Mouse (Mus musculus) MEL (cell line): ENCODE data around the gene Ier3. TPM values are rescaled to one million over a fixed set of nuclear protein-coding genes. Genes with fewer than 3 reads are reported as not detected.

Experiments used
- DNase-seq: peaks from one replicate; pipeline ENCODE4 v3.0.0; 2011; ENCODE audit warnings: low read depth, low spot score
- H3K27ac ChIP-seq: 2 replicates; pipeline ENCODE4 v1.5.1; 2012; ENCODE audit warnings: low read depth, mild to moderate bottlenecking, control low read depth, low read length, moderate library complexity; ENCODE audit not compliant: control insufficient read depth
- H3K27me3 ChIP-seq, 2 experiments: fragments of 150-350 bp in 1 of 2; sonication (generic) in 1 of 2; 2 replicates each; pipeline ENCODE4 v1.6.1; 2012; ENCODE audit warnings: low read length in 2 of 2, mild to moderate bottlenecking in 2 of 2, improper control_type of control experiment in 1 of 2, moderate library complexity in 1 of 2; ENCODE audit not compliant: insufficient read depth in 2 of 2, control insufficient read depth in 1 of 2
- H3K36me3 ChIP-seq, 2 experiments: 2 replicates each; pipeline ENCODE4 v1.6.1; 2012 to 2014; ENCODE audit warnings: low read length in 2 of 2, improper control_type of control experiment in 1 of 2, inconsistent platforms in 1 of 2, mild to moderate bottlenecking in 1 of 2; ENCODE audit not compliant: insufficient read depth in 2 of 2, control insufficient read depth in 1 of 2
- H3K4me1 ChIP-seq, 2 experiments: fragments of 150-350 bp in 1 of 2; sonication (generic) in 1 of 2; 2 replicates each; pipeline ENCODE4 v1.6.1; 2012; ENCODE audit warnings: low read length in 2 of 2, improper control_type of control experiment in 1 of 2, mild to moderate bottlenecking in 1 of 2; ENCODE audit not compliant: insufficient read depth in 2 of 2, control insufficient read depth in 1 of 2
- H3K4me3 ChIP-seq, 2 experiments: fragments of 150-350 bp in 1 of 2; sonication (generic) in 1 of 2; 2 replicates each; pipeline ENCODE4 v1.5.1; 2012; ENCODE audit warnings: low read depth in 2 of 2, low read length in 2 of 2, mild to moderate bottlenecking in 2 of 2, moderate library complexity in 2 of 2, control low read depth in 1 of 2, improper control_type of control experiment in 1 of 2; ENCODE audit not compliant: control insufficient read depth in 1 of 2, insufficient read depth in 1 of 2
- H3K79me2 ChIP-seq: 2 replicates; pipeline ENCODE4 v1.6.1; 2012; ENCODE audit warnings: mild to moderate bottlenecking, low read length, moderate library complexity; ENCODE audit not compliant: control insufficient read depth, poor library complexity, insufficient read depth
- H3K9ac ChIP-seq: 2 replicates; pipeline ENCODE4 v1.6.1; 2012; ENCODE audit warnings: low read depth, mild to moderate bottlenecking, control low read depth, low read length, moderate library complexity; ENCODE audit not compliant: control insufficient read depth, poor library complexity, severe bottlenecking
- H3K9me3 ChIP-seq: fragments of 150-350 bp; sonication (generic); replicated peaks from 2 replicates; pipeline ENCODE4 v1.6.1; 2012; ENCODE audit warnings: mild to moderate bottlenecking, low read length, improper control_type of control experiment, moderate library complexity; ENCODE audit not compliant: insufficient read depth
- CHD1 ChIP-seq: IDR thresholded peaks from 2 replicates; pipeline ENCODE4 v1.6.1; 2012; ENCODE audit warnings: low read depth, mild to moderate bottlenecking, inconsistent platforms, low read length, improper control_type of control experiment
- CTCF ChIP-seq, 3 experiments: IDR thresholded peaks in 2 of 3; conservative IDR thresholded peaks in 1 of 3; 2 replicates each; pipeline ENCODE4 v1.5.1; 2011 to 2012; ENCODE audit warnings: low read length in 3 of 3, low read depth in 2 of 3, mild to moderate bottlenecking in 2 of 3, improper control_type of control experiment in 1 of 3, inconsistent platforms in 1 of 3, mixed read lengths in 1 of 3, moderate library complexity in 1 of 3; ENCODE audit not compliant: control insufficient read depth in 1 of 3, insufficient read depth in 1 of 3, poor library complexity in 1 of 3, severe bottlenecking in 1 of 3
- E2F4 ChIP-seq: IDR thresholded peaks from 2 replicates; pipeline ENCODE4 v1.6.1; 2011; ENCODE audit warnings: low read depth, low read length, improper control_type of control experiment, borderline replicate concordance
- ELF1 ChIP-seq: IDR thresholded peaks from 2 replicates; pipeline ENCODE4 v1.6.1; 2014; ENCODE audit warnings: low read depth, mild to moderate bottlenecking, inconsistent platforms, low read length, improper control_type of control experiment, moderate library complexity
- EP300 ChIP-seq, 2 experiments: IDR thresholded peaks; 2 replicates each; pipeline ENCODE4 v1.6.1; 2011; ENCODE audit warnings: improper control_type of control experiment in 2 of 2, low read length in 2 of 2, low read depth in 1 of 2, mild to moderate bottlenecking in 1 of 2
- GABPA ChIP-seq: IDR thresholded peaks from 2 replicates; pipeline ENCODE4 v1.6.1; 2012; ENCODE audit warnings: low read depth, mild to moderate bottlenecking, inconsistent platforms, low read length, improper control_type of control experiment, moderate library complexity
- GATA1 ChIP-seq: IDR thresholded peaks from 2 replicates; pipeline ENCODE4 v1.6.1; 2011; ENCODE audit warnings: low read depth, low read length, improper control_type of control experiment
- HCFC1 ChIP-seq: IDR thresholded peaks from 2 replicates; pipeline ENCODE4 v1.6.1; 2012; ENCODE audit warnings: low read depth, mild to moderate bottlenecking, inconsistent platforms, low read length, improper control_type of control experiment, moderate library complexity
- JUND ChIP-seq: IDR thresholded peaks from 2 replicates; pipeline ENCODE4 v1.6.1; 2011; ENCODE audit warnings: low read depth, mild to moderate bottlenecking, improper control_type of control experiment, low read length
- KAT2A ChIP-seq: conservative IDR thresholded peaks from 2 replicates; pipeline ENCODE4 v1.6.1; 2012; ENCODE audit warnings: low read depth, low read length, improper control_type of control experiment, inconsistent platforms
- MAFK ChIP-seq: IDR thresholded peaks from 2 replicates; pipeline ENCODE4 v1.6.1; 2011; ENCODE audit warnings: low read depth, mild to moderate bottlenecking, low read length, improper control_type of control experiment, borderline replicate concordance
- MAX ChIP-seq: IDR thresholded peaks from 2 replicates; pipeline ENCODE4 v1.6.1; 2011; ENCODE audit warnings: low read length, improper control_type of control experiment
- MAZ ChIP-seq: IDR thresholded peaks from 2 replicates; pipeline ENCODE4 v1.6.1; 2012; ENCODE audit warnings: low read depth, mild to moderate bottlenecking, inconsistent platforms, low read length, improper control_type of control experiment
- MEF2A ChIP-seq: IDR thresholded peaks from 2 replicates; pipeline ENCODE4 v1.6.1; 2014; ENCODE audit warnings: low read depth, mild to moderate bottlenecking, inconsistent platforms, low read length, improper control_type of control experiment; ENCODE audit not compliant: poor library complexity, insufficient replicate concordance, severe bottlenecking; ENCODE audit errors: extremely low read depth
- MXI1 ChIP-seq: IDR thresholded peaks from 2 replicates; pipeline ENCODE4 v1.6.1; 2011; ENCODE audit warnings: mild to moderate bottlenecking, low read depth, low read length, improper control_type of control experiment
- MYB ChIP-seq: IDR thresholded peaks from 2 replicates; pipeline ENCODE4 v1.6.1; 2011; ENCODE audit warnings: mild to moderate bottlenecking, low read depth, low read length, improper control_type of control experiment
- MYC ChIP-seq: IDR thresholded peaks from 2 replicates; pipeline ENCODE4 v1.6.1; 2011; ENCODE audit warnings: low read depth, mild to moderate bottlenecking, low read length, improper control_type of control experiment, moderate library complexity
- NELFE ChIP-seq: IDR thresholded peaks from 2 replicates; pipeline ENCODE4 v1.6.1; 2011; ENCODE audit warnings: low read depth, low read length, improper control_type of control experiment
- NRF1 ChIP-seq: IDR thresholded peaks from 2 replicates; pipeline ENCODE4 v1.6.1; 2014; ENCODE audit warnings: low read depth, mild to moderate bottlenecking, inconsistent platforms, low read length, improper control_type of control experiment, moderate library complexity; ENCODE audit not compliant: poor library complexity, insufficient read depth, severe bottlenecking
- POLR2AphosphoS2 ChIP-seq: IDR thresholded peaks from 2 replicates; pipeline ENCODE4 v1.6.1; 2011; ENCODE audit warnings: low read length, improper control_type of control experiment
- POLR2AphosphoS5 ChIP-seq: IDR thresholded peaks from 2 replicates; pipeline ENCODE4 v1.6.1; 2012; ENCODE audit warnings: low read depth, borderline replicate concordance, mild to moderate bottlenecking, inconsistent platforms, low read length, moderate library complexity, mixed read lengths
- RAD21 ChIP-seq: IDR thresholded peaks from 2 replicates; pipeline ENCODE4 v1.6.1; 2011; ENCODE audit warnings: mild to moderate bottlenecking, low read depth, low read length, improper control_type of control experiment
- RCOR1 ChIP-seq: IDR thresholded peaks from 2 replicates; pipeline ENCODE4 v1.6.1; 2012; ENCODE audit warnings: low read depth, mild to moderate bottlenecking, inconsistent platforms, low read length, improper control_type of control experiment
- SIN3A ChIP-seq: IDR thresholded peaks from 2 replicates; pipeline ENCODE4 v1.6.1; 2012; ENCODE audit warnings: low read length, improper control_type of control experiment, inconsistent platforms
- SMC3 ChIP-seq: IDR thresholded peaks from 2 replicates; pipeline ENCODE4 v1.6.1; 2011; ENCODE audit warnings: low read depth, low read length, improper control_type of control experiment
- TBP ChIP-seq: IDR thresholded peaks from 2 replicates; pipeline ENCODE4 v1.8.0; 2011; ENCODE audit warnings: low read depth, low read length, improper control_type of control experiment
- TCF12 ChIP-seq: IDR thresholded peaks from 2 replicates; pipeline ENCODE4 v1.6.1; 2014; ENCODE audit warnings: low read depth, mild to moderate bottlenecking, inconsistent platforms, low read length, improper control_type of control experiment, moderate library complexity
- USF1 ChIP-seq: IDR thresholded peaks from 2 replicates; pipeline ENCODE4 v1.6.1; 2014; ENCODE audit warnings: low read depth, mild to moderate bottlenecking, inconsistent platforms, low read length, improper control_type of control experiment, moderate library complexity
- USF2 ChIP-seq, 2 experiments: IDR thresholded peaks; 2 replicates each; pipeline ENCODE4 v1.6.1; 2011 to 2012; ENCODE audit warnings: improper control_type of control experiment in 2 of 2, low read length in 2 of 2, borderline replicate concordance in 1 of 2, inconsistent platforms in 1 of 2, low read depth in 1 of 2, mild to moderate bottlenecking in 1 of 2; ENCODE audit not compliant: insufficient read depth in 1 of 2
- ZC3H11A ChIP-seq: IDR thresholded peaks from 2 replicates; pipeline ENCODE4 v1.6.1; 2012; ENCODE audit warnings: low read depth, mild to moderate bottlenecking, inconsistent platforms, low read length, improper control_type of control experiment
- ZKSCAN1 ChIP-seq: IDR thresholded peaks from 2 replicates; pipeline ENCODE4 v1.6.1; 2012; ENCODE audit warnings: low read depth, mild to moderate bottlenecking, inconsistent platforms, low read length, improper control_type of control experiment, moderate library complexity
- ZMIZ1 ChIP-seq: IDR thresholded peaks from 2 replicates; pipeline ENCODE4 v1.6.1; 2012; ENCODE audit warnings: low read depth, mild to moderate bottlenecking, inconsistent platforms, low read length, improper control_type of control experiment, moderate library complexity
- ZNF384 ChIP-seq: IDR thresholded peaks from 2 replicates; pipeline ENCODE4 v1.6.1; 2012; ENCODE audit warnings: low read depth, mild to moderate bottlenecking, inconsistent platforms, low read length, improper control_type of control experiment
- polyA plus RNA-seq, 2 experiments: library from polyadenylated mRNA; stranded (reverse) in 1 of 2; unstranded in 1 of 2; fragments of >175 nt in 1 of 2; fragments of >200 nt in 1 of 2; gene quantifications; 2 replicates each; pipeline versions ENCODE4 v1.2.1 to v1.2.4; 2012; ENCODE audit warnings: low replicate concordance in 2 of 2, low read depth in 1 of 2; ENCODE audit not compliant: insufficient read length in 2 of 2, insufficient read depth in 1 of 2, missing spikeins in 1 of 2
- total RNA-seq: library from RNA; depleted of rRNA; stranded (reverse); fragments of 300-350 nt; gene quantifications from 2 replicates; pipeline ENCODE4 v1.2.3, GENCODE M21; 2012; rRNA removed

Ier3 gene
- total RNA-seq (5.5 and 8.4 TPM in 2 replicates), polyA plus RNA-seq (10 to 100 TPM in 1 of 2 experiments, not detected in 1; 12.2 TPM)

GRCm38 (mm10) chr17:35821439-35822430 is at the start of gene Ier3:
Gene Ier3 (plus strand): TSS chr17:35821684.
- Histone ChIP-seq H3K27me3 (no peaks in the 10 kb centered on the region), H3K4me1 (peaks cover 2 to 20% of the 10 kb centered on the region in 2 experiments; a peak in 2 of 4 replicates), H3K79me2 (peaks cover 11% of the 10 kb centered on the region), H3K9me3 (no peaks in the 10 kb centered on the region), H3K27ac (peak within 1 kb of the TSS; percentile 82), H3K36me3 (peaks cover 3 to 13% of the 10 kb centered on the region in 2 experiments; a peak in 3 of 4 replicates), H3K9ac (peak within 1 kb of the TSS; percentile 73), H3K4me3 (peak within 1 kb of the TSS; percentile 57 to 90)
- DNase-seq = peak; percentile 90
- peak; percentile 60 for TF ChIP-seq TCF12
- no peak for TF ChIP-seq MYC
- TF ChIP-seq POLR2AphosphoS2 = peak; percentile 94
- TF ChIP-seq NELFE = peak; percentile 100
- TF ChIP-seq MAX = no peak
- no peak for TF ChIP-seq CHD1
- 0 out of 2 replicates have a peak, but pooled peaks have one; percentile 8 for TF ChIP-seq GATA1
- 0 out of 2 replicates have a peak, but pooled peaks have one; percentile 27 for TF ChIP-seq RCOR1
- no peak for TF ChIP-seq SMC3
- peak; percentile 67 for TF ChIP-seq HCFC1
- peak; percentile 63; the same call in 1 of the 2 replicates for TF ChIP-seq SIN3A
- peak; percentile 77 for TF ChIP-seq MAZ
- no peak for TF ChIP-seq GABPA
- peak; percentile 60 for TF ChIP-seq ELF1
- no peak for TF ChIP-seq ZNF384
- no peak for TF ChIP-seq USF1
- TF ChIP-seq MEF2A = 0 out of 2 replicates have a peak, but pooled peaks have one; percentile 21
- 0 out of 2 replicates have a peak, but pooled peaks have one; percentile 6 for TF ChIP-seq NRF1
- TF ChIP-seq TBP = peak; percentile 99
- TF ChIP-seq ZMIZ1 = peak; percentile 100
- TF ChIP-seq MAFK = no peak
- TF ChIP-seq MXI1 = peak; percentile 58
- no peak for TF ChIP-seq JUND
- TF ChIP-seq KAT2A = no peak; the same call in 1 of the 2 replicates
- TF ChIP-seq ZKSCAN1 = no peak
- TF ChIP-seq EP300 (IDR thresholded peaks at IDR 0.05; ENCODE audit: low read depth in 1 of 2, low read length in 2 of 2) = peak in 1 of 2 experiments; percentile 28; a peak in 1 of 4 replicates
- TF ChIP-seq RAD21 = no peak
- no peak for TF ChIP-seq USF2 (IDR thresholded peaks at IDR 0.05; ENCODE audit: borderline replicate concordance in 1 of 2, insufficient read depth in 1 of 2, low read depth in 1 of 2, low read length in 2 of 2)
- TF ChIP-seq ZC3H11A = no peak
- TF ChIP-seq POLR2AphosphoS5 = peak; percentile 55; the same call in 1 of the 2 replicates
- no peak for TF ChIP-seq E2F4
- TF ChIP-seq CTCF (IDR thresholded peaks at IDR 0.05 in 2 of 3, conservative IDR thresholded peaks at IDR 0.05 in 1 of 3; ENCODE audit: control insufficient read depth in 1 of 3, insufficient read depth in 1 of 3, low read depth in 2 of 3, low read length in 3 of 3, poor library complexity in 1 of 3, severe bottlenecking in 1 of 3) = no peak
- no peak for TF ChIP-seq MYB
